Mouse (Mus musculus): ENCODE measurements around the gene Mtx3.

Gene Mtx3

DNA sequence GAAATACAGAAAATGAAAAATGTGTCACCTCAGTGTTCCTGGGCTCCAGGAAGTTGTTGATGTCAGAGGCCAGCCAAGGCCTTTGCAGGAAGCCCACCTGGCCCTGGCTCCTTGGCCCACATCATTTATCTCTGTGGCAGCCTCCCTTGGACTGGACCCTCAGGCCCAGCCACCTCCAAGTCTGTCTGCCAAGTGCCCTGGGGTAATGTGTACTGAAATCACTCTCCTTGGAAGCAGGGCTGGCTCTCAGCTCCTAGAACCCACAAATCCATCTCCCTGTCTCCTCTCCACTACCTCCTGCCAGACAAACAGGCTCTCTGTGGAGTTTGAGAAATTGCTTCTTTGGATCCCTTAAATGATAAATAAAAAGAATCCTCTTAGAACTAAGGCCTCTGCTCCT lies 36.0 kb downstream of the Mtx3 start:
- ChIA-PET POLR2A (no interaction called here), CTCF (no interaction called here)

DNA sequence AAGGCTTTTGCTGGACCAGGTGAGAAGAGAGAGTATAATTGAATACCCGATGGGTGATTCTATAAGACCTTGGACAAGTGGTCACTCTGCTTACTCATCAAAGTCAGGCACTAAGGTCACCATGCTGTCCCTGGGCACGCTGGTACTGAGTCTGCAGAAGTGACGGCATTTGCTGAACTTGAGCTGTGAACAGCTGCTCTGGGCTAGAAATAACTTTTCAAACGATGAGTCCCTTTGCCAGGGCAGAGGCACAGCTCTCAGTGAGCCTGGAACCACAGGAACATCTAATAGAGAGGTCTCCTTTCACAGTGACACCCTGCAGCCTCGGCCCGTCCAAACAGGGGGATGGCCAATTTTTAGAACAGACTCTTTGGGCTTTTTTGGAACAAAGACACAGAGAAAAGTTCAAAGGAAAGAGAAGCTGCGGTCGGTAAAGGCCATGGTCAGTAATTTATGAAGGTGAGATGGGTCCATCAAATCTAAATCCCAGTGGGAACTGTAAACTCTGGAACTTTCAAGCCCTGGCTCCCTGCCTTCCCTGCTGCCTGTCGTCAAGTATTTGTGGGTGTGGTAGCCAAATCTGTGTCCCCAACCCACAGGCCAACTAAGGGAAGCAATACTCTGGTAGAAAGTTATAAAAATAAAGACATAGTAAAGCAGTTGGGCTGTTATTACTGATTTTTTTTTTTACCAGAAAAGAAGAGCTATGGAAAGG lies 37.9 kb downstream of the Mtx3 start:
- ChIA-PET POLR2A (no interaction called here), CTCF (no interaction called here)

DNA sequence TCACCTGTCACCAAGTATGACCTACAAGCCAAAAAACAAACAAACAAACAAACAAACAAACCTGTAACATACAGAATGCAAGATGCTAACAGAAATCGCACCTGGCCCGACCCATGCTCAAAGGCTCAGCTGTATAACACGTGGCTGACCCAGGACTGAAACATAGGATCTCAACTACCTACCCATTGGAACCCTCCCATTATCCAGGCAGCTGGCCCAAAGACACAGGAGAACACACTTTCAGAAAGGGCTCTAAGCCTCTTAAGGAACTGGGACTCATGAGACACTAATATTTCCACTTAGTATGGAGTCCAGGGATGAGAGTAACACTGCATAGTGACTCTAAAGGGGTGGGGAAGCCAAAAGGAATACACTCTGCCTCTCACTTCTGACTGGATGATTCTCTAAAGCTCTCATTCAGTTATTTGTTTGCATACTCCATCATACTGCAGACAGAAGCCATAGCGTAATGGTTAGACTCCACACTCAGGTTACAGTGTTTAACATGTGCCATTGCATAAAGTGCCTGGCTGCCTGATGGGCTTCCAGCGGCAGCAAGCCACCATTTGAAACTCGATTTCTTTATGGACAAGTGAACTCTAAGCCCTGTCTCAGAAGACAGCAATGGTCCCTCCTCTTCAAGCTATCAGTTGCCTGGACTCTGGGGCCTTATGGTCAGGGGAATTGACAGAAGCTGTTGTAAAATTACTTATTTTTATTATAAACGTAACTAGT lies 38.6 kb downstream of the Mtx3 start:
- CTCF ChIA-PET = no interaction called here

DNA sequence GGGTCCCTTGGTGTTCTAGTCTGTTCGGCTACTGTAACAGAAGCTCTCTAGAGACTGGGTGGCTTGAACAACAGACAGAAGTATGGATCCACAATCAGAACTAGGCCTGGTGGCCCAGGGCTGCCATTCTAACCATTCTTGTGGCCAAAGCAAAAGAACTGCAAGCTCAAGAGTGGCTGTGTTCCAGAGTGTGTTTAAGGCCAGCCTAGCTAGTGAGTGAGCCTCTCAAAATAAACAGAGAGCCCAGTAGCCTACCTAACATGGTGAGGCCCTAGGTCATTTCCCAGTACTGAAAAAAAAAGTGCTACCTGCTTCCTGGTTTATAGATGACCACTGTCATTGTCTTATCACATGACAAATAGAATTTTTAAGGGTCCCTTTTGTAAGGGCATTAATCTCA lies 39.6 kb downstream of the Mtx3 start:
- POLR2A ChIA-PET = interaction anchor here in 1 of 4 experiments (1.1 to 1.5 kb wide), 2 partner anchors 12 to 26 kb away, joined by 3 read pairs; no protein-coding TSS in a partner anchor
- CTCF ChIA-PET = no interaction called here

More for the DNA sequence above, 38.6 kb downstream of the Mtx3 start:
- POLR2A ChIA-PET = interaction anchor here in 1 of 4 experiments (0.6 to 1.1 kb wide), 2 partner anchors 11 to 27 kb away, joined by 3 read pairs; no protein-coding TSS in a partner anchor

DNA sequence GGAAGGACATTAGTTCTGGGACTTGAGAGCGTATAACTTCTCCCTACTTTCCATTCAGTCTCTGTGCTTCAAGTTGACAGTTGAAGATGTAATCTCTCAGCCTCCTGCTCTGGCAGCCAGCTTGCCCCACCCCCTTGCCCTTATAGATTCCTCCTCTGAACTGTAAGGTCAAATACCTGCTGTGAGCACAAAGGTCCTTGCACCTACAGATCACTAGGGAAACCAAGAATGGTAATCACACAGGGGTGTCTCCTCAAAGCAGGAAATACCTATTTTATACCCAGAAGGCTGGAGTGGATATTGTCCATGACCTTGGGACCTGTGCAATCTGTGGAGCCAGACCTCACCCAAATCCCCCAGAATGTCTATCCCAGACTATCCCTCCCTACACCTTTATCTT lies 40.4 kb downstream of the Mtx3 start:
- CTCF ChIA-PET = no interaction called here

DNA sequence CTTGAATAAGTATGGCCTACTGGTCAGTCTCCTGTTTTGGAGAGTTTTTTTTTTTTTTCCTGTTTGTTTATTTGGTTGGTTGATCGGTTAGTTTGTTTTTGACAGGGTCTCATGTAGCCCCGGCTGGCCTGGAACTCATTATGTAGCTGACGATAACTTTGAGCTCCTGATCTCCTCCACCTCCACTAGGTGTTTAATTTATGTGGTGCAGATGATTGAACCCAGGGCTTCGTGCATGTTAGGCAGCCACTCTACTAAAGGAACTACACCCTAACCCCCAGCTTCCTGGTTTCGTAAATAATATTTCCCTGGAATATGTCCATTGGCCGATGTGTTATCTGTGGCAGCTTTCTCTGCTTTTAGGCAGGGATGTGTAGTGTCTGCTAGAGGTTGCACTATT lies 54.5 kb downstream of the Mtx3 start:
- POLR2A ChIA-PET = no interaction called here

More for the DNA sequence above, 40.4 kb downstream of the Mtx3 start:
- POLR2A ChIA-PET = interaction anchor here in 1 of 4 experiments (1.5 kb wide), 1 partner anchor 27 kb away, joined by 3 read pairs; no protein-coding TSS in a partner anchor

DNA sequence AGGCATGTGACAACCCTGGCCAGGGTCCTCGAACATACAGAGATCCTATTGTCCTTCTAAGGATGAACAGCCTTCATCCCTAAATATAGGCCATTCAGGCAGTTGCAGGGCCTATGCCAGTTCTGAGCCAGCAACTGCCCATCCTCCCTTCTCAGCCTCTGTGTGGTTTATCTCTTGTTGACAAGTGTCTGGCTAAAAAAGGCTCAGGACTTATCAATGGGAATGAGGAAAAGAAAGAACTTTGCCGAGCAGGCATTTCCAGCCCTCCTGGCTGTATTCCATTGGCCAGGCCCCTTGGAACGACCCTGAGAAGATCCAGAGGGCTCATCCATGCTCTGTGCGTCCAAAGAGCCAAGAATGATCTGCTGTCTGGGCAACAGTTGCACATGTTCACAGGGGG lies 58.7 kb downstream of the Mtx3 start:
- POLR2A ChIA-PET = interaction anchor here in 1 of 4 experiments (0.6 kb wide), 1 partner anchor 183 kb away, joined by 3 read pairs; no protein-coding TSS in a partner anchor
- CTCF ChIA-PET = no interaction called here

More for the DNA sequence above, 54.5 kb downstream of the Mtx3 start:
- CTCF ChIA-PET = no interaction called here

DNA sequence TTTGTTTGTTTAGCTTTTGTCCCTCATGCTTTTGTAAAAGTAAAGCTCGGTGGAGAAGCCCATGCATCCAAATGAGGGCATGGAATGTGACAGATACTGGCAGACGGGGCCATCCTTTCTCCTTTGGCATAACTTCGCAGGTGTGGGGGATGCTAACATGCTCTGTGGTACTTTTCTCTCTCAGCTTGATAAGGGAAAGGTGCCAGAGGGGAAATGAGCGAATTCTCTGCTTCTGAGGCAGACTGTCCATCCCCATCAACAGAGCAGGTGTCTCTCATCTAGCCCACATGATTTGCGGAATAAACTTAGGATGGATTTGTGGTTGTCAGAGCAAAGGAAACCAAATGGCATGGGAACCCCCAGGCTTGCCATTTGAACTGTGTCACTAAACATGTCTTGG lies 61.4 kb downstream of the Mtx3 start:
- ChIA-PET POLR2A (no interaction called here), CTCF (no interaction called here)

DNA sequence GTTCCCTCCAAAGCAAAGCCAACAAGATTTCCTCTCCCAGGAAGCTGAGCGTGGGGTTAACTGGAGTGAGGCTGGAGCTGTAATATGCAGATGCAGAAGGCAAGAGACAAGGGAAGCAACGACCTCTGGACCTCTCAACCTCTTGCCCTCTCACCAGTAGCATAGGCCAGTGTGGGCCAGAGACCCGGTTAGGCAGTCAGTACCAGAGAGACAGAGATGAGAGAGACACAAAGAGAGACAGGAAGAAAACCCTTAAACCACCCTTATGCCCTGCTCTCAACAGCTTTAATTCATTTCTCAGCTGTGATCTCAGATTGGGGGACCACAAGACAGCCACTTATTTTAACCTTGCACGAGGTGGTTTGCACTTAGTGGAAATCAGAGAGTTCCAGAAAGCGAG lies 62.8 kb downstream of the Mtx3 start:
- CTCF ChIA-PET = no interaction called here
- POLR2A ChIA-PET = no interaction called here

Data from embryonic stem cell, embryonic (primary cell).